Mouse (Mus musculus) C2C12 (cell line): ENCODE data around the gene Mt4.

ENCODE experiments used
- CTCF ChIP-seq: IDR thresholded peaks from one replicate; pipeline ENCODE4 v1.5.1; 2011; ENCODE audit not compliant: control insufficient read depth, insufficient read depth, insufficient read length
- FOSL1 ChIP-seq: IDR thresholded peaks from one replicate; pipeline ENCODE4 v1.8.0; 2011; ENCODE audit warnings: mild to moderate bottlenecking, low read length; ENCODE audit not compliant: poor library complexity, insufficient read depth, severe bottlenecking

DNA sequence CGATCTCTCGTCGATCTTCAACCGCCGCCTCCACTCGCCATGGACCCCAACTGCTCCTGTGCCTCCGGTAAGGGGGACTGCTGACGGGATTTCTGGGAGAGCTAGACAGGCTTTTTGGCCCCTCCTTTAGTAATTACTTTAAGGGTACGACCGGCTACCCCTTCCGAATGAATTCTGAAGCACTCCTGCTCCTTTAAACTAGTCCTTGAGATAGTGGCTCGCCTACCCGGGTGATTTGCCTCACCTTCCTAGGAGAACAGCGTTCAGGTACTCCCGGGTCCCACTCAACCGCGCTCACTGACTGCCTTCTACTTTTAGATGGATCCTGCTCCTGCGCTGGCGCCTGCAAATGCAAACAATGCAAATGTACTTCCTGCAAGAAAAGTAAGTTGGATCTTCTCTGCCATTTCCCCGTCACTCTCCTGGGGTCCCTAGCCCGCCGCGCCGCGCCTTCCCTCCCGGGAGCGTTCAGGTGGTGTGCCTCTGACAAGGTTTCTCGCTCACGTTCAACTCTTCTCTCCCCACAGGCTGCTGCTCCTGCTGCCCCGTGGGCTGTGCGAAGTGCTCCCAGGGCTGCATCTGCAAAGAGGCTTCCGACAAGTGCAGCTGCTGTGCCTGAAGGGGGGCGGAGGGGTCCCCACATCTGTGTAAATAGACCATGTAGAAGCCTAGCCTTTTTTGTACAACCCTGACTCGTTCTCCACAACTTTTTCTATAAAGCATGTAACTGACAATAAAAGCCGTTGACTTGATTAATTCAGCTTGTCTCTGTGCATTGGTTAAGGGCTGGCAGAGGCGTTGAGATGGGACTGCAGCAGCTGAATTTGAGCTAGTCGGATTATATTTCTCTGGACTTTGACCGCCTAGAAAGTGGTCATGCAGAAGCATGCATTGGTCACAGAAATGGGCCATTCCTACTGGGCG is 36.1 kb downstream of the Mt4 start:
- TF ChIP-seq CTCF (no peak), FOSL1 (no peak)
